11 mouse cellular contexts compared by ENCODE assay signal in the genomic region with DNA sequence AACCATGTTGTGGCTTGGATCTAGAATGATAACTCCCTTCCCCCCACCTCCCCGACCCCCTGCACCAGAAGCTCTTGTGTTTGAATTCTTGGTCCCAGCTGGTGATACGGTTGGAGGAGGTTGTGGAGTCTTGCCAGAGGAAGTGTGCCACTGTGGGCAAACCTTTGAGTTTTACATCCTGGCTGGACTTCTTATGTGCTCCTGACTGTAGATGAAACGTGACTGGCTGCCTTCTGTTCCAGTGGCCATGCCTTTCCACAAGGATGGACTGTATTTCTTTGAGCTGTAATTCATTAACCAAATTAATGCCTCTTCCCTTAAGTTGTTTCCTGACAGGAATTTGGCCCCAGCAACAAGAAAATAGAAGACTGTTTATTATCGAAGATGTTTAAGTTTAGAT.
"Had no signal": no experiment of that assay in that cellular context is flagged by ENCODE, and none has a peak within 500 bp of the region (broad histone marks: within the 10 kb centered on the region; RNA-seq: fewer than 3 reads in every experiment).

No protein-coding gene starts in this region.

- H3K4me1 ChIP-seq: limb, embryonic 12.5 days; liver, embryonic 13.5 days; lung, embryonic 15.5 days; midbrain, embryonic 13.5 days had no signal

- ATAC-seq: hindbrain, postnatal 0 days; liver, postnatal 0 days; midbrain, embryonic 13.5 days had no signal

- DNase-seq: layer of hippocampus, adult 9-11 months; liver; liver, embryonic 13.5 days; liver, postnatal 0 days; right cerebral cortex, postnatal 14 days; thymus, postnatal 4 days had no signal

- H3K4me2 ChIP-seq: limb, embryonic 12.5 days; liver, embryonic 13.5 days; lung, embryonic 15.5 days; midbrain, embryonic 13.5 days had no signal

- H3K36me3 ChIP-seq: limb, embryonic 12.5 days; liver, embryonic 13.5 days; lung, embryonic 15.5 days; midbrain, embryonic 13.5 days had no signal

- H3K9ac ChIP-seq: limb, embryonic 12.5 days; liver, embryonic 13.5 days; liver, postnatal 0 days; lung, embryonic 15.5 days; midbrain, embryonic 13.5 days had no signal

- H3K27ac ChIP-seq: hindbrain, postnatal 0 days; limb, embryonic 12.5 days; liver, embryonic 13.5 days; lung, embryonic 15.5 days; midbrain, embryonic 13.5 days; stomach, postnatal 0 days had no signal

- H3K9me3 ChIP-seq: limb, embryonic 12.5 days; liver, embryonic 13.5 days; lung, embryonic 15.5 days; midbrain, embryonic 13.5 days had no signal

- H3K4me3 ChIP-seq: limb, embryonic 12.5 days; liver, embryonic 13.5 days; lung, embryonic 15.5 days; midbrain, embryonic 13.5 days had no signal

- H3K27me3 ChIP-seq: limb, embryonic 12.5 days; lung, embryonic 15.5 days; midbrain, embryonic 13.5 days had no signal
